Mouse (Mus musculus) megakaryocyte, embryonic 14.5 days (primary cell): ENCODE data around the gene Ndufs6.

Experiments used
- FLI1 ChIP-seq: IDR thresholded peaks from 2 replicates; pipeline ENCODE4 v1.6.1; 2012; ENCODE audit warnings: low read length, inconsistent platforms, mixed read lengths
- GATA1 ChIP-seq: IDR thresholded peaks from 3 replicates; pipeline ENCODE4 v1.6.1; 2012; ENCODE audit warnings: mixed read lengths, low read length, inconsistent platforms, borderline replicate concordance

- no peak for TF ChIP-seq GATA1
- no peak for TF ChIP-seq FLI1
Observed at GRCm38 (mm10) chr13:73305398-73306084, 22.8 kb downstream of the Ndufs6 start.
